Mouse (Mus musculus): ENCODE data around the gene Inpp4a.

Gene Inpp4a

DNA sequence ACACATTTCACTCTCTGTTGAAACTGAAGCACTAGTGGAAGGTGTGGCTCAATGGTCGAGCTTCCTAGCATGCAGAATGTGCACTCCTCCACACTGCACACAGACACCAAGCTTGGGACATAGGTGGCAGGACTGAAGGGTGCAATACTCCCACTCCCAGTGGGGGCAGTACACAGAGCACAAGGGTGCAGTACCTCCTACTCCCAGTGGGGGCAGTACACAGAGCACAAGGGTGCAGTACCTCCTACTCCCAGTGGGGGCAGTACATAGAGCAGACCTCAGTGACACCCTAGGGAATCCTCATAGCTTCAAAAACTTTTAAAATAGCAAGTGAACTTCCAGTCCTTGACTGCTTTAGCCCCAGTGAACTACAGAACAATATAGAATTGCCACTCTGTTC, 119.8 kb downstream of the Inpp4a start:
- DNase-seq, result peak; percentile 49 to 55

DNA sequence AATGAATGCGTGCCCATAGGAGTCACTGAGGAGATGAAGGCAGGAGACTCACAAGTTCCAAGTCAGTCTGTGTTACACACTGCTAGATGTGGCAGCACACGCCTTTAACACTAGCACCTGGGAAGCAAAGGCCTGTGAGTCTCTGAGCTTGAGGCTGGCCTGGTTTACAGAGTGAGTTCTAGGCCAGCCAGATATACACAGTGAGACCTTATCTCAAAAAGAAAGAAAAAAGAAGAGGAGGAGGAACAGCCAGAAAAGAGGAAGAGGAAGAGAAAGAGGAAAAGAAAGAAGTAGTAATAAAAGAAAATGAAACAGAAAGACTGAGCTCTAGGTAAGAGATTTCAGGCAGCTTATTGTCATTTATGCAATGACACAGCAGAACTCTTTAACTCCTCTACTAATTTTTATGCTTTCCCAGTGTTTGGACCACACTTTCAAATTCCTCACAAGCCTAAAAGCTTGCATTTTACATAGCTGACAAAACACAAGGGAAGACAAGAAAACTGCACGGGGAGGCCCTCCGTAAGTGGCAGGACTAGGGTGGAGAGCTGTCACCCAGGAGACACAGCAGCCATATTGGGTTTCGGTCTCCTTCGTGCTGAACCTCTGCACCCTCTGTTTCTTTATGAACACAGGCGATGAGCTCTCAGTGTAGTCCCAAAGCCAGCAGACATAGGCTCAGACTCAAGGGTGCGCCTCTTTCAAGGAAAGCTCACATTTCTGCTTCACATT, 127.6 kb downstream of the Inpp4a start:
- no peak for DNase-seq

DNA sequence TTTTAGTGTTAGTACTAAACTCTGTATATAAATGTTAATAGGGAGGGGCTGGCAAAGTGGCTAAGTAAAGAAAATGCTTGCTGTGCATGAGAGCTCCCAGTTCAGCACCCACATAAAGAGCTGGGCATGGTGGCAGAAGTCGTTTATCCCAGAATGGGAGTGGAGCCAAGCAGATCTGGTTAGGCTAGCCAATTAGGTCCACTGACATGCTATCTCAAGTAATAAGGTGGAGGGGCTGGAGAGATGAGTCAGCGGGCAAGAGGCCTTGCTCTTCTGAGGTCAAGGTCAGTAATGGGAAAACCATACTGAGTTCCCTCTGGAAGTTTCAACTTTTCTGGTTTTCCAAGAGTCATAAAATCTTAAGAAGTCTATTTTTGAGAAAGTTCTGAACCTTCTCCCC, 129.2 kb downstream of the Inpp4a start:
- no peak for DNase-seq

DNA sequence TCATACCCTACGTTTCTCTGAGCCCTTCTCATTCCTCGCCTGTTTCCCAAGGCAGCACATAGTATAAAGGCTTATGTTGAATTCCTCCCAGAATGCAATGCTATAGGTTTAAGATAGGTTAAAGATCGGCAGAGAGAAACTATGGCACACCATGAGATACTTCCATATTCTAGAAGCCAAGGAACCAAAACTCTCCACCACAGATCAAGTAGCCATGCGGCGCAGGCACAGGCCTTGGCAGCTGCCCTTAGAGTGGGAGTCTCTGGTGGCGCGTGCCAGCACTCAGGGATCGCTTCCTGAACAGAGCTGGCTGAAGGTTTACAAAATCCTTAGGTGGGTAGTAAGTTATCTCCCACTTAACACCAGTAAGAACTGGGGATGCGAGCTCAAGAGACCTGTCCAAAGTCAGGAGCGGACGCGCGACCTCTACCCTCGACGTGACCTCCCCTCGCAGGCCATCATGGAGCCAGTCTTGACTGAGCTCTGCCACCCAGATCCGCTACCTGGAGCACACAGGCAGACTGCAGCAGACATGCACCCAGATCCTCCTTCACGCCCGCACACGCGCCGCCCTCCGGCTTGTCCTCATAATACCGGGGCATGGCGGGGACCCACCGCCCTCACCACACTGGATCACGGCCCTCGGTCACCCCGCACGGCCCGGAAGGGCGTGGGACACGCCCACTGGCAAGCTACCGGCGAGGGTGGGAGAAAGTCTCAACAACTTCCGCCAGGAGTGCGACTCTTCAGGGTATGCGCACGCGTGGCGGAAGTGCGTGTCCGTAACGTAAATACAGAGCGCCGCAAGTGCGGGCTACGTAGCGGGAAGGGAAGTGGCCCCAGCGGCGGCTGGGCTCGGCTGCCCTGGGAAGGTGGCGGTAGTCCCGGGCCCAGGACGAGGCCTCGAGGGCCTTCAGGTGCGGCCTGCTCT, 130.0 kb downstream of the Inpp4a start, which contains the start of the genes Coa5 and Unc50:
Gene Coa5, minus strand, starts transcription at position 738 of the 931 bp plus-strand sequence.
Gene Unc50, plus strand, starts transcription at position 774 of the 931 bp plus-strand sequence.
- DNase-seq, result peak; percentile 94 to 95

DNA sequence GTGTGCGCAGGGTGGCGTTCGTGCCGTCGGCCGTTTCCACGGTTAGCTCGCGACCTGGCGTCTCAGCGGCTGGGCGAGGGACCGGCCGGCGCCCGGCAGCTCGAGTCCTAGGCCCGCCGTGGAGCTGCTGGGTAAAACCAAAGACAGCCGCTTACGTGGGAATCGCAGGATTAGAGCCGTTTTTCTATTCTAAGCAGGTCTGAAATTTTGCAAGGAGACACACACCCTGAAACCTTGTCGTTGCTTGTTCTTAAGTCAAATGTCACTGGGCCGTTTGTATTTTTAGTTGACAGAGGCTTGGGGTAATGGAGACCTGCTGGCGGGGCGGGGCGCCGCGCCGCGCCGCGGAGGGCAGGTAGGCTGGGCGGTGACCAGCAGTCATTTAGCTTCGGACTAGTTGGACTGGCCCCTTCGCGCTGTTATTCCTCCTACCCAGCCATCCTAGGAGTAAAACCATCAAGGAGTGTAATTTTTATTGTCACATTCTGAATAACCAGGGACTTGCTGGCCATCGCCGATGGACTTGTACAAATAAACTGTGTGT, 130.7 kb downstream of the Inpp4a start:
- DNase-seq, result peak in 1 of 2 experiments; percentile 23

DNA sequence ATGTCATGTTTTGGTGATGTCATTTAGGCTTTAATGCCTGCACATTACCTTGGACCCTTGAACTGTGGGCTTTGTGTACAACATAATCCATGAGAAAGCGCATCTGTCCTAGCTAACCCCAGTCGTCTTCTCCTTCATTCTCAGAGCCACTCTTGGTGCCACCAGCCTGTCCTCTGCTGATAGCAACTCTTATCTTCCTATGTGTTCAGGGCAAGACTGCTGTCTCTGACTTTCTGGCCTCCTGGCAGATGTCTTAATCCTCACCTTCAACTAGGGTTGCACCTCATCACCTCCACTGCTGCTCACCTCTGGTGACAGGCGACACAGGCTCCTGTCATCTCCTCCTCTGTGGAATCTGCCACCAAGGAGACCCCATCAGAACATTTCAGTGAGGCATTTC, 136.8 kb downstream of the Inpp4a start:
- no peak for DNase-seq

DNA sequence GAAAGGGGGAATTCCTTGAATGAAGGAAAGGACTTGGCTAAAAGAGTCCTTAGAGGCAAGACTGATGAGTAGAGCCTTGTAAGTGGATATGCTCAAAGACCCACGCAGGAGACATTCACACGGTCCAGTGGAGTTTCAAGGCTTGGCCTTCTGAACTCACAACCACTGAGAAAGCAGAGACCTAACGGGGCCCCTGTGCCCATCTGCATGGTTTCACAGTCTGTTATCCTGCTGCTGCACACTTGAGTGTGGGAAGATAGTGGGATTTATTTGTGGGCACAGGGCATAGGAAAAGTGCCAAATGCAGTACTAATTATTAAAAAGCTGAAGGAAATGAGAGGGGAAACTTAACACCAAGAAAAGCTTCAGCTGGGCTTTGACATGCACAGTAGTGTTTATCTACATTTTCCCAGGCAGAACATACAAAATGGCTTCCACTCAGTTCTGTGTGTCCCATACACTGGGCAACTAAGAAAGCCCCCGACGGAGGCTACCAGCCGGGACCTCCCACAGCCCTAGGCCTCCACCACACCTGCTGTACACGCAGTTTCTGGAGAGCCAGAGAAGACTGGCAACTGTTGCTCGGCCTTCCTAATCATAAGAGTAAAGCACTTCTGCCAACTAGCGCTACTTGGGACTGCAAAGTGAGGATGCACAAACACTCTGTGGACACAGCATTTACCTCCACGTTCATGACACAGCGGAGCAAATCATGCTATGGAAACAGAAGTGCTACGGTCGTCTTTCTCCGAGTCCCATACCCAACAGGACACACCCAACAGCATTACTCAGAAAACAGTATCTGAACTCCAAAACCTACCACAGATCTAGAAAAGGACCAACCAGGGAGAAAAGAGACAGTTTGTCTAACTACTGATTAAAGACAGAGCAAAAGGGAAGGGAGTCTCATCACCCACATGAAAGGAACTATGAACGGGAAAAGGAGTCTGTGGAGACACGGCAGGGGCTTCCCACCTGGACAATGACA, 143.5 kb downstream of the Inpp4a start:
- no peak for DNase-seq

DNA sequence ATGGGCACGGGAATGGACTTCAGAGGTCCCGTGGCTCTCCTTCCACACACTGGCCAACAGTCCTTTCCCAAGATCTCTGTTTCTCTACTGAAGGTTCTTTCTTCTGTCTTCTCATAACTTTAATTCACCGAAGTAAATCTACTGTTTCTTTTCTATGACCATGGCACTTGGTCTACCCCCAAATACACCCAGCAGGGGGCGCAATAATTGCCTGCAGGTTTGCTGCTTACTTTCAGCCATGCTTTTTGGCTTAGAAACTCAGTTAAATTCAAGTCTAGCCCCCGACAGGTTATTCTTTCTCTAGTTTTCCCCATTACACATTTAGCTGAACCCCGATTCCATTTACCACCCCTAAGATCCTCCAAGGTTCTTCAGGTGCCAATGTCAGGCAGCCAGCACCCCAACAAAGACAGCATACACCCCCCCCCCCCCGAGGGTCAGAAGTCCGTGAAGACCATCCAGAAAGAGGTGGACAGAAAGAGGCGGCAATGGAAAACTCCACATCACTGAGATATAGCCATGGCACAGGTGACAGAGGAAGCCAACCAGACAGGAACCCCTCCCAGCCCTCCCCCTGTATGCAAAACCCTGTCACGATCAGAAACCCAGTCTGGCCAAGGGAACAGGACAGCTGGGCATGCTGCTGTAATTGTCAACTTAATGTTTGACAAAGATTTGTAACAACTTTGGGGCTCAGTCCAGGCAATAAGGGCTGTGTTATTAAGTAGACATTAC, 148.9 kb downstream of the Inpp4a start:
- peak; percentile 53 to 60 for DNase-seq

DNA sequence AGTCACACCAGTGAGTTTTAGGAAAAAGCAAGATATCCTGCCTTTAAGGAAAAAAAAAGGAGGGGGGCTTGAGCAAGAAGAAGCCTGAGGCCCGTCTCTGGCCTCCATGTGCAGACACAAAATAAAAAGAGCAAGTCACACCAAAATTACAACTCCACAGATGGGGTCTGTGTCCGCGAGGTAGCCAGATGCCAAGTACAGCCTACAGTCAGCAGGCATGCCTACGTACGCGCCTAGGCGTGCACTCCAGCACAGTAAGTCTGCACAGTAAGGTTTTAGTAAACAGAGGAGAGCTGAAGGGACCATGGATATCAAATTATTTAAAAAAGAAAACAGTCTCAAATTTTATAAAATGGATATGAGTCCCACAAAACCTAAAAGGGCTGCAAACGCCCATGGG, 151.6 kb downstream of the Inpp4a start:
- DNase-seq, result no peak

DNA sequence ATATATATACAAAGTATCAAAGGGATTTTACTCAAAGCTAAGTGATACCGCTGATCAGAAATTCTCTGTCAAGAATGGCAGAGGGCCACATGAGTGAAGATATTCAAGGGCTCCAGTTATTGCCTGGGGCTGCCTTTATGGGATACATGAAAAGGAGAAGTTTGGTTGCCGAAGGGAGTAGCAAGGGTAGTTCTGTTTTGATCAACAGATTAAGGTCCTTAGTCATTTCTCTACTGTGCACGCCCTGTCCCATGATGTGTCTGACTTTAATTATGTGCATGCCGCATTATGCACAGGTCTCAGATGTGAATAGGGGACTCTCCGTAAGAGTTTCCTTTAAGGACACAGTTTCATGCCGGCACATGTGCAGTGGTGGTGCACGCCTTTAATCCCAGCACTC, 157.9 kb downstream of the Inpp4a start:
- no peak for DNase-seq
